Mouse (Mus musculus): ENCODE measurements around the gene Pspn.

The Pspn gene

DNA sequence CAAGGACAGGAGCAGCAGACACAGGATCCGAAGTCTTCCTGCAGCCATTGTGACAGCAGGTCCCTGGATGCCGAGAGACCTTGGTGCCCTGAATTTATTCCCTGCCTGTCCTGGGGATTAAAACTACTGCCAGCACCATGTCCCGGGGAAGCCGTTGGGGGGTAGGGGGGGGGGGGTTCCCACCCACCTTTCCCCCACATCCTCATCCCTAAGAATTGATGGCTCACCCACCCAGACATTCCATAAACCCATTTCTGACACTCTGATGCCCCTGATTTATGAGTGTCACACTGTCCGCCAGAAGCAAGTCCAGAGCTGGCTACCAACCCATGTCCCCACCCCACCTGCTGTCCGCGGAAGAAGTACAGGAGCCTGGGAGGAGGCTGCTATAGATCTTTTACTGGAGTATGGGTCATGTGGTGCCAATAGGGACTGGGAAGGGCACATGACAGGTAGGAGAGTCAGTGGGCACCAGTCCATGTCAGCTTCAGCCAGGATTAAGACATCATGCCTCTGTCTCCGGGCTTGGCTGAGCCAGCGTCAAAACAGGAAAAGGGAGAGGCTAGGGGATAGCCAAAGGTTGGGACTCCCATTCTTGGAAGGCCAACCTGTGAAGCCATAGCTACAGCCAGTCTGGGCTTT, at the start of gene Pspn:
Gene Pspn (minus strand): TSS at position 51 of the 642 bp plus-strand sequence.
- DNase-seq (ENCODE audit: low spot score): no peak

GRCm38 (mm10) chr17:57048816-57049215, 49.0 kb upstream of the Pspn start:
- no peak for DNase-seq (ENCODE audit: low spot score)

DNA sequence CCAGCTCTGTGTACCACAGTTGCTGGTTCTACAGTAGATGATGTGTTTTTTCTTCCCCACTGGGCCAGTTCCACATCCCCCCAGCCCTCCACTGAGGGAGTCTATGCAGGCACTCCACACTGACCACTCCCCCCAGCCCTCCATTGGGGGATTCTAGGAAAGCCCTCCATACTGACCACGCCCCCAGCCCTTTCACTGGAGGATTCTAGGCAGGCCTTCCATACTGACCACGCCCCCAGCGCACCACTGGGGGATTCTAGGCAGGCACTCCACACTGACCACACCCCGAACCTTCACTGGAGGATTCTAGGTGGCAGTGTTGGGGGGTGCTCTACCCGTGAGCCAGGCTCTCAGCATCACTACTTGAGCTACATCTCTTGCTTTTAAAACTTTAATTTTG, 47.6 kb upstream of the Pspn start:
- DNase-seq (ENCODE audit: low spot score): no peak

- DNase-seq (ENCODE audit: low spot score): no peak
Measured at GRCm38 (mm10) chr17:57041554-57041953, 41.7 kb upstream of the Pspn start, which contains the start of gene Slc25a41. Gene Slc25a41, minus strand, starts transcription at chr17:57041654.

- DNase-seq (ENCODE audit: low spot score): no peak
Measured at GRCm38 (mm10) chr17:57038978-57039377, 39.2 kb upstream of the Pspn start.

GRCm38 (mm10) chr17:57032854-57033253, 33.0 kb upstream of the Pspn start:
- DNase-seq (ENCODE audit: low spot score): no peak

GRCm38 (mm10) chr17:57031661-57032420, 32.0 kb upstream of the Pspn start:
- peak; percentile 100 for DNase-seq (ENCODE audit: low spot score)

DNA sequence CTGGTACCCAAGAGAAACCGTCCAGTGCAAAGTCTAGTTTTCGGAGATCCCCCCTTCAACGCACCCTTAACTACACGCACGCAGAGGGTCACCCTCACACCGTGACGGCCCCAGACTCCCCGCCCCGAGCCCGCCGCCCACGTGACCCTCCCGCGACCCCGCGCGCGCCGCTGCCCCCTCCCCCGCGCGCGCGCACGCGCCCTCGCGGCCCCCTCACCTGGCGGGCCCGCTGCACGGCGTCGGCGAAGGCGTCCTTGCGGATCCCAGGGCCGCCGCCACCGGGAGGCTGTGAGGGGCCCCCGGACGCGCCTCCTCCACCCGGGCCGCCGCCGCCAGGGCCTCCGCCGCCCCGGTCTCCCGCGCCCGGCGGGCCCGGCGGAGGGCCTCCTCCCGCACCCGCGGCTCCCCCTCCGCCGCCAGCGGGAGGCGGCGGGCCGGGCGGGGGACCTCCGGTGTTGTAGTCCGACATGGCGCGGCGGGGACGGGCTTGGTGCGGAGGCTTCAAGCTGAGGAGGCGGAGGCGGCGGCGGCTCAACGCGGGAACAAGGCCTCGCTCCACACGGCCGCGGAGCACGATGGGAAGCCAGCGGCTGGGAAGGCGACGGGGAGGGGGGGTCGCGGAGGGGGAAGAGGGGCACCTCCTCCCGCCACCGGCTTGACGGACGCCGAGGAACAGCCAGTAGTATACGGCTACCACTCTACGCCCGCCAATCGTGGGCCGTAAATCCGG, 31.3 kb upstream of the Pspn start, which contains the start of gene Khsrp:
Gene Khsrp (minus strand): TSS at position 592 of the 730 bp plus-strand sequence.
- DNase-seq (ENCODE audit: low spot score): peak; percentile 52

- DNase-seq (ENCODE audit: low spot score): peak; percentile 56
Measured at GRCm38 (mm10) chr17:57029691-57030090, 29.9 kb upstream of the Pspn start.

- no peak for DNase-seq (ENCODE audit: low spot score)
Measured at GRCm38 (mm10) chr17:57027471-57027870, 27.7 kb upstream of the Pspn start.

GRCm38 (mm10) chr17:57020960-57021359, 21.1 kb upstream of the Pspn start:
- DNase-seq (ENCODE audit: low spot score): no peak

DNA sequence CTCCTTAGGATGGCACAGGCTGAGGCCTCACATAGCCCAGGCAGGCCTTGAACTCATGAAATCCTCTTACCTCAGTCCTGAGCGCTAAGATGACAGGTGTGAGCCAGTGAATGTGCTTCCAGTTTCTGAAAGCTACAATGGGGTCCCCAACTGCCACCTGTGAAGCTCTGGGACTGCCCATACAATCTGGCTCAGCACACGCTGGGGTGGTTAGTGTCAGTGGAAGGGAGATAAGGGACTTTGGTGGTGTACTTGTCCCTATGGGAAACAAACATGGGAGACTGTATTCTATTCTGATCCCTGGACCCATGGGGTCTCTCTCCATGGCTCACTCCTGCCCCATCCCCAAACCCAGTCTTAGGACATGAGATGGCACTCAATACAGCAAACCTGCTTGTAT, 19.9 kb upstream of the Pspn start:
- DNase-seq (ENCODE audit: low spot score): no peak

- DNase-seq (ENCODE audit: low spot score): no peak
Measured at GRCm38 (mm10) chr17:57012245-57012795, 12.5 kb upstream of the Pspn start.

- peak; percentile 100 for DNase-seq (ENCODE audit: low spot score)
Measured at GRCm38 (mm10) chr17:57011236-57012141, 11.7 kb upstream of the Pspn start, which contains the start of the genes Gtf2f1 and Gm17949. Gene Gtf2f1, minus strand, starts transcription at chr17:57011288. Gene Gm17949, plus strand, starts transcription at chr17:57011469.

DNA sequence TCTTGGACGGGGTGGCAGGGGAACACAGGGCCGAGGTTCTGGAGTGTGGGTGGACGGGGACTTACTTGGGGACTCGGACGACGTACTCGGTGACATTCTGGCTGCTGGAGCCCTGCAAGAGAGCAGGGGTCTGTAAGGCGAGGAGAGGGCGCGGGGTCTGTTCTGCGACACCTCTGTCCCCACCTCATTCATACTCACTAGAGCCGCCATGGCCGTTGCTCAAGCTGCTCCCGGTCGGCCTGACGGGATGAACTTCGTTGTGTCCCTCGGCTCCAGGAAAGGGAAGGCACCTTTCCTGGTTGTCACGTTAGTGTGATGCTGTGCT, 11.1 kb upstream of the Pspn start:
- no peak for DNase-seq (ENCODE audit: low spot score)

DNA sequence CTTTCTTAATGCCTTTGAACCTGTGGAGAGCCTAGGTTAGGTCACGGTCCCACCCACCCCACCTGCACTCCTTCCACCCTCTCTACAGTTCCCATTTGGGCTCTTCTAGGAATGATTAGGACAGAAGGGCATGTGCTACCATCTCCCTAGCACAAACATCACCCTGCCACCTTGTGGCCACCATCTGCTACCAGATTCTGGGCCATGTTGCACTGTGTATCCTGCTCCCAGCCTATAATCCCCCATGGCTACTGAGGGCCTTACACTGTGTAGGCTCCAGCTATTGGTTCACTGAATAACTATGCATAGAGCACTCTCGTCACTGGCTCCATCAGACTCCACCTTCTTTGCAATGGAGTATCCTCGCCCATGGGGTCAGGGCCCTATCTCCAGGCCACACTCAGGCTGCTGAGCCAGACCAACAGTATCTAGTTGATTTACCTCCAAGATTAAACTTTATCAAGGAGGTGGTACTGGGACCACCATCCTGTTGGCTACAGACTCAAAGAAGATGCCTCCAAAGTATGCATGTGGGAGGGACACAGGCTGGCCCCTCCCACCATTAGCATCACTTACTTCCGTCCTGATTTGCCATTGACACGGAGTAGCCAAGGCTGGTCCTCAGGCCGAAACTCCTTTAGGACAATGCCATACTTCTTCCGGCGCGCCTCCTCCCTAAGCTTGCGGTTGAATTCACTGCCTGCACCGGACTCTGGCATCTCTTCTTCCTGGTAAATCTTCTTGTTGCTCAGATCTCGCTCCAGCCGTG, 7.5 kb upstream of the Pspn start:
- DNase-seq (ENCODE audit: low spot score): peak; percentile 73

GRCm38 (mm10) chr17:57003994-57004393, 4.2 kb upstream of the Pspn start:
- DNase-seq (ENCODE audit: low spot score): no peak

- DNase-seq (ENCODE audit: low spot score): no peak
Measured at GRCm38 (mm10) chr17:57001228-57001627, 1.4 kb upstream of the Pspn start.

DNA sequence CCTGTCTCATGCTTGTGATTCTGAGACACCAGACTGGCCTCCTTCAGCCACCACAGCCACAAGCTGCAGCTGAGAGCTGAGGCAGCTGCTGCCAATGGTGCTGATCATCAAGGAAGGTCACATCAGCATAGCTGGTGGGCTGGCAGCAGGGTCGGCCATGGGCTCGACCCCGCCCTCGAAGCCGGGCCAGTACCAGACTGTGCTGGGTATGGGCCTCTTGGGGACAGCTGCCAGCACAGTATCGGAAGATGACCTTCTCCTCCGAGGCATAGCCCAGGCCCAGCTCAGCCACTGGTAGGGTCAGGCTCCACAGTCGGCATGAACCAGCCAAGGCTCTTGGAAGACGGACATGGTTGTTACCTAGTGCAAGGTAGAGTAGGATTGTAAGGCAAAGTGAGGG, 404 bp downstream of the Pspn start:
- DNase-seq (ENCODE audit: low spot score): no peak

GRCm38 (mm10) chr17:56997029-56997667, 2.7 kb downstream of the Pspn start, which contains the start of gene Alkbh7:
Gene Alkbh7, plus strand, starts transcription at chr17:56997339.
- DNase-seq (ENCODE audit: low spot score): peak; percentile 99
